Mouse (Mus musculus) cerebral cortex, adult 2 months (tissue): ENCODE data around the gene Calcb.

Experiments used
- WGBS: fragments of 180-500 bp; shearing (Covaris S2); methylation state at CpG from one replicate; pipeline ENCODE4 v1.1.7; 2018; 5-methylcytosine and 5-hydroxymethylcytosine counted together

Gene Calcb

GRCm38 (mm10) chr7:114718300-114718699 is at the start of gene Calcb:
Calcb (plus strand) TSS chr7:114718643.
- 2% methylated on average over 11 of the region's 11 CpGs for WGBS

GRCm38 (mm10) chr7:114671405-114671804 is 47.0 kb upstream of the Calcb start:
- WGBS: 58% methylated on average over 1 of the region's 1 CpGs

- 21% methylated on average over 2 of the region's 2 CpGs for WGBS
These were observed 45.7 kb upstream of the Calcb start for GRCm38 (mm10) chr7:114672697-114673096.

- WGBS: 58% methylated on average over 2 of the region's 2 CpGs
These were observed 17.6 kb upstream of the Calcb start for GRCm38 (mm10) chr7:114700871-114701270.

GRCm38 (mm10) chr7:114706716-114707115 is 11.7 kb upstream of the Calcb start:
- WGBS: 53% methylated on average over 4 of the region's 4 CpGs

GRCm38 (mm10) chr7:114707398-114707797 is 11.0 kb upstream of the Calcb start:
- WGBS: 87% methylated on average over 1 of the region's 1 CpGs

- WGBS: 85% methylated on average over 2 of the region's 2 CpGs
These were observed 8.0 kb upstream of the Calcb start for GRCm38 (mm10) chr7:114710419-114710818.

GRCm38 (mm10) chr7:114712523-114712922 is 5.9 kb upstream of the Calcb start:
- whole genome bisulfite sequencing: 81% methylated on average over 1 of the region's 1 CpGs

GRCm38 (mm10) chr7:114719381-114720131 is 1.1 kb downstream of the Calcb start:
- 16% methylated on average over 17 of the region's 17 CpGs for WGBS

- 68% methylated on average over 4 of the region's 4 CpGs for WGBS
These were observed 11.3 kb downstream of the Calcb start for GRCm38 (mm10) chr7:114729696-114730095.

GRCm38 (mm10) chr7:114731175-114731574 is 12.7 kb downstream of the Calcb start:
- 85% methylated on average over 6 of the region's 6 CpGs for WGBS

GRCm38 (mm10) chr7:114731700-114732099 is 13.3 kb downstream of the Calcb start:
- 39% methylated on average over 4 of the region's 4 CpGs for WGBS

GRCm38 (mm10) chr7:114736256-114736655 is 17.8 kb downstream of the Calcb start:
- WGBS: 85% methylated on average over 5 of the region's 5 CpGs

GRCm38 (mm10) chr7:114740360-114741165 is 22.1 kb downstream of the Calcb start:
- WGBS: 53% methylated on average over 6 of the region's 6 CpGs

GRCm38 (mm10) chr7:114743022-114743780 is 24.8 kb downstream of the Calcb start, which contains the start of gene Insc:
Insc (plus strand) TSS chr7:114743694.
- 85% methylated on average over 5 of the region's 5 CpGs for WGBS

GRCm38 (mm10) chr7:114744639-114745245 is 26.3 kb downstream of the Calcb start:
- WGBS: 57% methylated on average over 3 of the region's 3 CpGs

- WGBS: 9% methylated on average over 34 of the region's 34 CpGs
These were observed 27.2 kb downstream of the Calcb start for GRCm38 (mm10) chr7:114745481-114746271.

- 64% methylated on average over 3 of the region's 3 CpGs for WGBS
These were observed 29.2 kb downstream of the Calcb start for GRCm38 (mm10) chr7:114747596-114747995.

- WGBS: 73% methylated on average over 4 of the region's 4 CpGs
These were observed 29.8 kb downstream of the Calcb start for GRCm38 (mm10) chr7:114748239-114748638.

GRCm38 (mm10) chr7:114753471-114753870 is 35.0 kb downstream of the Calcb start:
- WGBS: 73% methylated on average over 2 of the region's 2 CpGs

- WGBS: 61% methylated on average over 1 of the region's 1 CpGs
These were observed 35.8 kb downstream of the Calcb start for GRCm38 (mm10) chr7:114754196-114754595.
